Mouse (Mus musculus): ENCODE results near the gene Atg7.

The Atg7 gene

GRCm38 (mm10) chr6:114766314-114766713 is 123.4 kb downstream of the Atg7 start:
- in situ Hi-C loops (cut with MboI; ENCODE audit: low pct_unique_long_range_greater_than_20kb in 1 of 2, low sequenced_read_pairs in 2 of 2, unreplicated experiment in 1 of 2): no loop called here

GRCm38 (mm10) chr6:114767710-114768109 is 124.8 kb downstream of the Atg7 start:
- in situ Hi-C loops (cut with MboI; ENCODE audit: low pct_unique_long_range_greater_than_20kb in 1 of 2, low sequenced_read_pairs in 2 of 2, unreplicated experiment in 1 of 2): no loop called here

DNA sequence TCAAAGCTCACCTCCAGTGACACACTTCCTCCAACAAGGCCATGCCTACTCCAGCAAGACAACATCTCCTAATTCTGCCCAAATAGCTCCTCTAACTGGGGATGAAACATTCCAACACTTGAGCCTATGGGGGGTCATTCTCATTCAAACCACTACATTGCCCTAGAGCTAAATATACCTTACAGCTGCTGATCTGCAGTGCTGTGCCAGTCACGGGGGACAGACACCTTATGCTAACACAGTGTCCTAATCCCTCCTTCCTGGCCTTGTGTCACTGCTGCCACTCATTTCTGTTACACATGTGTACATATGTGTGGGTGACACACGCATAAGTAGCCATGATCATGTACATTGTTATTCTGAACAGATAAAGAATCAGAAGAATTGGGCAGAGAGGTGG is 127.4 kb downstream of the Atg7 start:
- in situ Hi-C loops (cut with MboI; ENCODE audit: low pct_unique_long_range_greater_than_20kb in 1 of 2, low sequenced_read_pairs in 2 of 2, unreplicated experiment in 1 of 2): no loop called here

- in situ Hi-C loops (cut with MboI; ENCODE audit: low pct_unique_long_range_greater_than_20kb in 1 of 2, low sequenced_read_pairs in 2 of 2, unreplicated experiment in 1 of 2): no loop called here
Observed at GRCm38 (mm10) chr6:114771502-114771901, 128.6 kb downstream of the Atg7 start.

GRCm38 (mm10) chr6:114775210-114775609 is 132.3 kb downstream of the Atg7 start:
- in situ Hi-C loops (cut with MboI; ENCODE audit: low pct_unique_long_range_greater_than_20kb in 1 of 2, low sequenced_read_pairs in 2 of 2, unreplicated experiment in 1 of 2): no loop called here

DNA sequence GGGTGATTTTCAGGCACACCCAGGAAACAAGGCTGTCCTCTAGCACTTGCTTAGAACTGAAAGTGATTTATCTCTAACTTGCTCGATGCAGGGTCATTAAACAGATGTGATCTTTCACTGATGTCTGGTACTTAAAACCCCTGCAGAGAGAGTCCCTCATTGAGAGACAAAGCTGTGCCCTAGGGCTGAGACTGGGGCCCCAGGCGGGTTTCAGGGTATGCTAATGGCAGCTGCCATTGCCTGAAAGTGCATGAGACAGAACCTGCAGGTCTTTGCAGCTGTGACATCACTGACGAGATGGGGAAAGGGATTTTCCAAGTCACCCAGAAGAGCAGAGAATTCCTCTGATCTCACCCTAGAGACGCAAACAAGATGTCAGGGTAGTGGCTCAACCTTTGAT is 135.0 kb downstream of the Atg7 start:
- in situ Hi-C loops (cut with MboI; ENCODE audit: low pct_unique_long_range_greater_than_20kb in 1 of 2, low sequenced_read_pairs in 2 of 2, unreplicated experiment in 1 of 2): no loop called here

DNA sequence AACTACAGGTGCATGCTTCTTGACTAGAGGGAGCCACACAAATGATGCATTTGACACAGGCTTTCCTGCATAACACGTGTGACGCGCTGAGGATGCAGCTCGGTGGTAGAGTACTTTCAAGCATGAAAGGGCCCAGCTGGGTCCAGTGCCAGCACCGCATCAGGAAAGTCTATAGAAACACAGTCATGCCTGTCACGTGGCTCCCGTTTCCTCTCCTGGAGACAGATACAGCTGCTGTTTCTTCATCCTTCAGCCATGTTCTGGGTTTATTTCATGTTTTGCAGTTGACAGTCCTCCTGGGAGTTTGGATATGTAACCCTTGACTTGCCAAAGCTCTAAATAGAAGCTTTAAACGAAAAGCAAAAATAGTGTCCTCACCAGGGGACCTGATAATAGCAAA is 135.8 kb downstream of the Atg7 start:
- in situ Hi-C loops (cut with MboI; ENCODE audit: low pct_unique_long_range_greater_than_20kb in 1 of 2, low sequenced_read_pairs in 2 of 2, unreplicated experiment in 1 of 2): no loop called here

GRCm38 (mm10) chr6:114780583-114780982 is 137.7 kb downstream of the Atg7 start:
- in situ Hi-C loops (cut with MboI; ENCODE audit: low pct_unique_long_range_greater_than_20kb in 1 of 2, low sequenced_read_pairs in 2 of 2, unreplicated experiment in 1 of 2): no loop called here

- in situ Hi-C loops (cut with MboI; ENCODE audit: low pct_unique_long_range_greater_than_20kb in 1 of 2, low sequenced_read_pairs in 2 of 2, unreplicated experiment in 1 of 2): no loop called here
Observed at GRCm38 (mm10) chr6:114781415-114782240, 138.7 kb downstream of the Atg7 start.

DNA sequence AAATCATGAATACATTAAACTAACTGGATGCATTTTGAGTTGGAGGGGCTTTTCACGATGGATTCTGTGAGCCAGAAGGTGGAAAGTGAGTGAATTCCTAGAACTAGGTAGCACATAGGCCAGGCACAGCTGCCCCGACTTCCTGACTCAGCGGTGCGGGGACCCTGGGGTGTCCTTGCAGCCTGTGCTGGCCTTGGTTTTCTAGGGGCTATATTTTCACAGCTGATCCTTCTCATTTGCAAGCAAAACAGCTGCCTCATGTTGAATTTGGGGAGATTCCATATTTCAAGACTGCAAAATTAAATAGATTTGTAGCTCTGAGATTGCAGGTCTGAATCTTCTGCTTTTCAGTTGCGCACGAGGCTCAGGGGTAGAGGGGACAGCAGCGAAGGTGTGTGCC is 139.6 kb downstream of the Atg7 start:
- in situ Hi-C loops (cut with MboI; ENCODE audit: low pct_unique_long_range_greater_than_20kb in 1 of 2, low sequenced_read_pairs in 2 of 2, unreplicated experiment in 1 of 2): no loop called here

DNA sequence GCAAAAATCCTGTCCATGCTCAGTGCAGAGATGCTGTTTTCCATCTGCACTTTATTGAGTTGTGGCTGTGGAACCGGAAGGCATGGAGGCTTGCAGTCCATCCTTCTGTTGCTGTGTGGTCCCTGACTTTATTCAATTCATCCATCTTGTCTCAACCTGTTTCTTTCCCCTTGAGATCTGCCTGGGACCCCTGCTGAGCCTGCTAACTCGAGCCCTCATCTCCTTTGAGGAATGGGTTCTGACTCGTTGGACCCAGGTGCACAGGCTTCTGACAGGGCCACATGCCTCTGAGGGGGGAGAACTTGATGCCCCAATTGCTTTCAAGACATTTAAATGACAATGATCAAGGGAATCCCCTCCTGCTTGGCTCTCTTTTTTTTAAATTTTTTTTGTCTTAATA is 143.6 kb downstream of the Atg7 start:
- in situ Hi-C loops (cut with MboI; ENCODE audit: low pct_unique_long_range_greater_than_20kb in 1 of 2, low sequenced_read_pairs in 2 of 2, unreplicated experiment in 1 of 2): no loop called here

DNA sequence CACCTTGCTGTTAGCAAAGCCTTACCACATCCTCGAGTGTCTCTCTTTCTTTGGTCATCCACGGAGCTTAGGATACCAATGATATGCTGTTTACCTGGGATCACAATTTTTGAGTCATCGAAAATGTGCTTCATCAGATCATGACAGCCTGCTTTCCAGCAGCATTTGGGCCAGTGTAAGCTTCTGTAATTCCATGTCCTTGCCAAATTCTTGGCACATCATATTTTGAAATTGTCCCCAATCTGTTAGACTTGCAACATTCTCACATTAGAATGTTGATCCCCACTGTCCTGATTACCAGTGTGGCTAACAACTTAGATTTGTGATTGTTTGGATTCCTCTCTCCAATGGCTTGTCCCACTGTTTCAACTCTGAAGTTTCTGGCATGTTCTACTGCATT is 144.7 kb downstream of the Atg7 start:
- in situ Hi-C loops (cut with MboI; ENCODE audit: low pct_unique_long_range_greater_than_20kb in 1 of 2, low sequenced_read_pairs in 2 of 2, unreplicated experiment in 1 of 2): no loop called here

DNA sequence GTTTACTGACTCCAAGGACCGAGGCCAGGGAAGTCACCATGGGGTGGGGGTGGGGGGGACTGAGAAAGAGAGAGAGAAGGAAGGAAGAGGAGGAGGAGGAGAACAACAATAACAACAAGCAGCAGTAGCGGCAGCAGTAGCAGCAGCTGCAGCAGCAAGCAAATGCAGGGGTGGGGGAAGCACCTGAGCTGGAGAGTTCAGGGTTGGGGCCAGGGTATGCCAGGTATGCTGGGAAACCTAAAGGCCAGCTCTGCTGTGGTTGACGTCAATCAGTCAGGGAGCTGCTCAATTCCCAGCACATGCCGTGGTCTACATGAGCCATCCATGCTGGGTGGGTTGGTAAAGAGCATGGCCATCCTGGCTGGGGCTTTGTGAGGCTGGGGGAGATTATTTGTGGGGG is 145.8 kb downstream of the Atg7 start:
- in situ Hi-C loops (cut with MboI; ENCODE audit: low pct_unique_long_range_greater_than_20kb in 1 of 2, low sequenced_read_pairs in 2 of 2, unreplicated experiment in 1 of 2): no loop called here

DNA sequence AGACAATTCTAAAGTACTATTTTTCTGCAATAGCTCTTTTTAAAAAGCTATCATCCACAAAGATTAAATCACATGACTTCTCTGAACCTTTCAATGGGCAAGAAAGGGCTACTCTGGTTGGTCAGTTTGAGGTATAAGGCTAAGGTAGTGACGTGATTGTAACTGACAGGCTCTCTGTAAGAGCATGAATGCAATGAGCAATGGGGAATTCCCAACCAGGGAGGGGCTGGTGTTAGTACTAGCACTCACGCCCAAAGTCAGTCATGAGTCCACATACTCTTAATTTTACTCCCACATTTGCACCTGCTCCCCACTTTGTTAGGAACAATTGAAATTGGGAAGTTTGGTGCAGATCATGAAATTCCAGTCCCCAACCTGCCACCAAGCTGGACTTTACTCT is 147.2 kb downstream of the Atg7 start:
- in situ Hi-C loops (cut with MboI; ENCODE audit: low pct_unique_long_range_greater_than_20kb in 1 of 2, low sequenced_read_pairs in 2 of 2, unreplicated experiment in 1 of 2): no loop called here

- in situ Hi-C loops (cut with MboI; ENCODE audit: low pct_unique_long_range_greater_than_20kb in 1 of 2, low sequenced_read_pairs in 2 of 2, unreplicated experiment in 1 of 2): no loop called here
Observed at GRCm38 (mm10) chr6:114790902-114791301, 148.0 kb downstream of the Atg7 start.

DNA sequence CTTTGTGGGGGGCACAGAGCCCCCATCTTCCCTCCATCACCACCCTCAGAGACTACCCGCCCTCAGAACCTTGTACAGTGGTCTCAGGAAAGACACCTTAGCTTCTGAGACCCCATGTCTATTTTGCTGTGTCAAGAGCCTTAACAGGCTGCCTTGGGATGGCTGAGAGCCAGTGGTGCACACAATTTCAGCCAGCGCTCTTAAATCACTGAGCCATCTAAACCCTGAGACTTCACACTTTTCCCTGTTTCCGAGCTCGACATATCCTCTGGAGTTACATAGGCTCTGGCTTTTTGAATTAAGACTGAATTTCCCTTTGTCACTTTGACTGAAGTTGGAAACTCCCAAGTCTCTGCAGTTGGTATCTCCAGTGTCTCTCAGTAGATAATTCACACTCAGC is 148.9 kb downstream of the Atg7 start:
- in situ Hi-C loops (cut with MboI; ENCODE audit: low pct_unique_long_range_greater_than_20kb in 1 of 2, low sequenced_read_pairs in 2 of 2, unreplicated experiment in 1 of 2): no loop called here

GRCm38 (mm10) chr6:114794706-114795105 is 151.8 kb downstream of the Atg7 start:
- in situ Hi-C loops (cut with MboI; ENCODE audit: low pct_unique_long_range_greater_than_20kb in 1 of 2, low sequenced_read_pairs in 2 of 2, unreplicated experiment in 1 of 2): no loop called here

- in situ Hi-C loops (cut with MboI; ENCODE audit: low pct_unique_long_range_greater_than_20kb in 1 of 2, low sequenced_read_pairs in 2 of 2, unreplicated experiment in 1 of 2): no loop called here
Observed at GRCm38 (mm10) chr6:114795706-114796325, 152.9 kb downstream of the Atg7 start.

DNA sequence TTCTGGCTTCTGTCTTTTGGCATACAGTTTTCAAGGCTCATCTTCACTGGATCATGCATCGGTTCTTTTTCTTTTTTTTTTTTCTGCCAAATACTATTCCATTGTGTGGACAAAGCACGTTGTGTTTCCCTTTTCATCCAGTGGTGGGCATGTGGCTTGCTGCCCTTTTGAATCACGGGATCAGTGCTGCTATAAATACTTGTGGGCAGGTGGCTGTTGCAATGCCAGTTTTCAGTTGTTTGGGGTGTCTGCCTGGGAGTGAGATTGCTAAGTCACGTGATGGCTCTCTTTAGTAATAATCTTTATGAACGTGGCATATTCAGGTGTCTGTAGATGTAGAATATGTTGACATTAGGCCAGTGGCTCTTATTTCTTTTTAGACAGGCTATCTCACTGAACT is 155.0 kb downstream of the Atg7 start:
- in situ Hi-C loops (cut with MboI; ENCODE audit: low pct_unique_long_range_greater_than_20kb in 1 of 2, low sequenced_read_pairs in 2 of 2, unreplicated experiment in 1 of 2): no loop called here

GRCm38 (mm10) chr6:114798715-114799114 is 155.8 kb downstream of the Atg7 start:
- in situ Hi-C loops (cut with MboI; ENCODE audit: low pct_unique_long_range_greater_than_20kb in 1 of 2, low sequenced_read_pairs in 2 of 2, unreplicated experiment in 1 of 2): no loop called here

Measured in mouse embryonic stem cell (cell line).